Mouse (Mus musculus) hindbrain, embryonic 10.5 days (tissue): ENCODE measurements around the gene Tulp3. TPM values are rescaled to one million over a fixed set of nuclear protein-coding genes. Genes with fewer than 3 reads are reported as not detected.

Source experiments
- DNase-seq: peaks from one replicate; pipeline ENCODE4 v3.0.0-alpha.2; 2017; ENCODE audit warnings: low spot score
- H3K27ac ChIP-seq: fragments of 300-500 bp; sonication (generic); 2 replicates; pipeline ENCODE4 v1.5.1; 2016; ENCODE audit warnings: mild to moderate bottlenecking, moderate library complexity
- H3K27me3 ChIP-seq: fragments of 300-500 bp; sonication (generic); 2 replicates; pipeline ENCODE4 v1.6.1; 2016; ENCODE audit warnings: mild to moderate bottlenecking; ENCODE audit not compliant: poor library complexity, insufficient read depth, severe bottlenecking
- H3K36me3 ChIP-seq: fragments of 300-500 bp; sonication (generic); 2 replicates; pipeline ENCODE4 v1.6.1; 2016; ENCODE audit warnings: mild to moderate bottlenecking, moderate library complexity
- H3K4me1 ChIP-seq: fragments of 300-500 bp; sonication (generic); replicated peaks from 2 replicates; pipeline ENCODE4 v1.6.1; 2016; ENCODE audit warnings: mild to moderate bottlenecking
- H3K4me3 ChIP-seq: fragments of 300-500 bp; sonication (generic); 2 replicates; pipeline ENCODE4 v1.5.1; 2016; ENCODE audit warnings: mild to moderate bottlenecking, moderate library complexity
- H3K9me3 ChIP-seq: fragments of 300-500 bp; sonication (generic); 2 replicates; pipeline ENCODE4 v1.6.1; 2016; ENCODE audit warnings: mild to moderate bottlenecking, moderate library complexity
- WGBS: fragments of 180-500 bp; shearing (Covaris S2); methylation state at CpG from one replicate; pipeline ENCODE4 v1.1.7; 2016; 5-methylcytosine and 5-hydroxymethylcytosine counted together
- polyA plus RNA-seq: library from polyadenylated mRNA; unstranded; fragments of >200 nt; fragmentation: Nextera tagmentation; extraction: Ambion mirVana; gene quantifications from 2 replicates; pipeline ENCODE4 v1.2.1, GENCODE M21; 2016

Tulp3 gene
- polyA plus RNA-seq, 1 experiment from 2014 or later: 19.1 TPM

DNA sequence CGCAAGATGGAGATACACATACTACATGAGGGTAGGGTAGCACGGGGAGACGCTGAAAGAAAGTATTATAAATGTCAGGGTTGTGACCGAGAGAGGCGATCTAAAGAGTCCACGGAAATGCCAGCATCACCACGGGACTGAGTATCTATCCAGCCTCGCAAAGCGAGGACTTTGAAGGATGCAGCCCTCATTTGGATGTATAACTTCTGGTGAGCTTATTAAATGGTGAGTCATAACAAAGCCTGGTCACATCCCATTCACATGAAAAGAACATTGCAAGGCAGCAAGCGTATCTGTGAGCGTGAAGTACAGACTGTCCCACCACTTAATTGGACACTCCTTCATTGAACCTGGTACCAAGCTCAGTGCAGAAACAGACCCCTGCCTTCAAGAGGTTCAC, 54.2 kb downstream of the Tulp3 start:
- peaks cover 7% of the 10 kb centered on the region for H3K9me3 ChIP-seq
- peaks cover 67% of the 10 kb centered on the region for H3K27me3 ChIP-seq
- WGBS: 48% methylated on average over 11 of the region's 11 CpGs
- peaks cover 31% of the 10 kb centered on the region for H3K4me1 ChIP-seq
- no peak for DNase-seq
- peak overlapping the region; percentile 83 for H3K4me3 ChIP-seq
- no peak overlapping the region for H3K27ac ChIP-seq
- H3K36me3 ChIP-seq: no peaks in the 10 kb centered on the region

DNA sequence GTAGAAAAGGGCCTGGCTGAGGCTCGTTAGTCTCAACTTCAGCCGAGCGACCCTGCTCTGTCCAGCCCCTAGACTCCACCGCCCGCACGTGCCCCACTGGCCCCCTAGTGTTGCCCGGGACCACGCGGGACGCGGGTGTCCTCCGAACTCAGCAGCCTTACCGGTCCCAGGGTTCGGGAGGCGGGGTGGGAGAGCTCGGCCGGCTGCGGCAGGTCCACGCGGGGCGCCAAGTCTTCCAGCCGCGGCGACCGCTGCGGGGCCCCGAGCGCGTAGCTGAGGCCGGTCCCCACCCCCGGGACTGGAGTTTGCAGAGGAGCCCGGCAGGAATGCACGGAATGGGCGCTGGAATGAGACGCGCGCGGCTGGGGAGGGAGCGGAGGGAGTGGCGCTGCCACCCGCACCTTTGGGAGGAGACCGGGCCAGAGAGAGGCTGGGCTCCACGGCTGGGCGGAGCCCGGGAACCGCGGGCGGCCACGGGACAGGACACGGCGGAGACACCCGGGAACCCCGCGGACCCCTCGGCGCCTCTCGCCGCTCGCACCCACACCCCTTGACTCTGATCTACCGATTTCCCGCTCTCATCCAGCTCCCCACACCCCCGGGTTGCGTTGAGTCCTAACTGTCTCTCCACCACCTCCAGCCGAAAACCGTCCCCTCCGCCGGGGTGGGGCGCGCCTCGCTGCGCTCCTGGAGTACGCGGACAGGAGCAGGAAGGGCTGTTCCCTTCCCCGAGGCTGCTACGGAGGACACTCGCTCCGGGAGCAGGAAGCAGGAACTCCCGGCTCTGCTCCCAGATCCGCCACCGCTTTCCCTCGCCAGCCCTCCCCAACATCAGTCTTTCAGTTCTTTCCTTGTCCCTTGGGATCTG, 55.3 kb downstream of the Tulp3 start, which contains the start of gene Tead4:
Gene Tead4 (minus strand): TSS at position 690 of the 868 bp plus-strand sequence.
- peak within 1 kb of the TSS; percentile 81 for H3K27ac ChIP-seq
- peaks cover 38% of the 10 kb centered on the region for H3K4me1 ChIP-seq
- peak within 1 kb of the TSS; percentile 83 for H3K4me3 ChIP-seq
- no peaks in the 10 kb centered on the region for H3K36me3 ChIP-seq
- WGBS: under 1% methylated on average over 81 of the region's 81 CpGs
- peaks cover 7% of the 10 kb centered on the region for H3K9me3 ChIP-seq
- peaks cover 68% of the 10 kb centered on the region for H3K27me3 ChIP-seq
- DNase-seq: peak; percentile 65

DNA sequence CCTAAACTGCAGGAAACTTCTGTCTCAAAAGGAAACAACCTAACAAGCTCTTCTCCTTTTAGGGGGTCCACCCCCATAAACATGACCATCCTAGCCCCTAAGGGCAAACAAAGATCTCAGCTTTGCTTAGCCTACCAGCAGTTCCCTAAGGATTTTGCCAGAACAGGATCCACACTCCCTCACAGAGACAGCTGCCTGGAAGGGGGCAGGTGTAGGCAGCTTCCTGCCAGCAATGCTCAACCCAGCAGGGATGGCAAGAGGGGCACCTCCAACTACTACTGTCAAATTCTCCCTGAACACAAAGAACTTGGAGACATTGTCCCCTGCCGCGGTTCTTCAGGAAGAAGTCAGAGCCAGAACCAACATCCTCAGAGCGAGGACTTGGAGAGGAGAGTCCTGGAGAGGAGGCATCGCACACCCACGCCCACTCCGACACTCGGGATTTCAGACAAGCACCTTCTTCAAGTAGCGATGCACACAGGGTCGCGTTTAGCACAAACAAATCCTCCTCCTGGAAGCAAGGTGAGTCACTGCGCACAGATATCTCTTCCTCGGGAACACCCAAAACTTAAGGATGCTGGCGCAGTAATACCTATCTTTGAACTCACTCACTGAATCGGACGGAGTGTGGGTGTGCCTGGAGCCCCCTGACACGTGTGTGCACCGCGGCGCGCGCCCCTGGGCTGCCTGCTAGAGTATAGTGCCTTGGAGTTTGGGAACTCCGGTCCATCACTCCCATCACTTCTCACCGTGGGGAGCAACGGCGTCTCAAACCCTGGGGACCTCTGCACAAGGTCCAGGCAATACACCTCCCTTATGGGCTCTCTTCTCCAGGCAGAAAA, 56.1 kb downstream of the Tulp3 start:
- Histone ChIP-seq H3K4me3 (peak overlapping the region; percentile 83), H3K27me3 (peaks cover 65% of the 10 kb centered on the region), H3K27ac (peak overlapping the region; percentile 81), H3K36me3 (no peaks in the 10 kb centered on the region), H3K9me3 (peaks cover 7% of the 10 kb centered on the region), H3K4me1 (peaks cover 38% of the 10 kb centered on the region)
- no peak for DNase-seq
- 1% methylated on average over 25 of the region's 25 CpGs for WGBS

DNA sequence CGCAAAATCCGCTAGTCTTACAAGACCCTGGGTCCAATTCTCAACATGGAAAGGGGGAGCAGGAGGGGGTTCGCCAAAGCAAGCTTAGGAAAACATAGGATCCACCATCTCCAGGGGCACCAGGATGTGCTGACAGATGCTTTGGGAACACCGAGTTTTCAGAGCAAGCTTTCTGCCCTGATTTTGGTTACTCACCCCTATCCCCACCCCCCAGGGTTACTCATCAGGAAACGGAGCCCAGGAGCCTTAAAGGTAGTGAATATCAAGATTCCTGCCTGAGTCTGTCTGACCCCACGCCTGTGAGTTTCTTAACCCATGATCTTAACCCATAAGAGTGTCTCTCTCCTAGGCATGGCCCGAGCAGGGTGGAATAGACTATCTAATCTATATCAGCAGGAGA, 57.4 kb downstream of the Tulp3 start:
- 43% methylated on average over 7 of the region's 7 CpGs for WGBS
- DNase-seq: no peak
- peaks cover 65% of the 10 kb centered on the region for H3K27me3 ChIP-seq

GRCm38 (mm10) chr6:128296750-128297393, 58.8 kb downstream of the Tulp3 start:
- peak overlapping the region; percentile 24 for H3K27ac ChIP-seq
- peaks cover 58% of the 10 kb centered on the region for H3K27me3 ChIP-seq
- no peak for DNase-seq

More for the DNA sequence above, 57.4 kb downstream of the Tulp3 start:
- no peaks in the 10 kb centered on the region for H3K36me3 ChIP-seq
- H3K9me3 ChIP-seq: peaks cover 7% of the 10 kb centered on the region
- no peak overlapping the region for H3K27ac ChIP-seq
- H3K4me1 ChIP-seq: peaks cover 38% of the 10 kb centered on the region
- H3K4me3 ChIP-seq: no peak overlapping the region

DNA sequence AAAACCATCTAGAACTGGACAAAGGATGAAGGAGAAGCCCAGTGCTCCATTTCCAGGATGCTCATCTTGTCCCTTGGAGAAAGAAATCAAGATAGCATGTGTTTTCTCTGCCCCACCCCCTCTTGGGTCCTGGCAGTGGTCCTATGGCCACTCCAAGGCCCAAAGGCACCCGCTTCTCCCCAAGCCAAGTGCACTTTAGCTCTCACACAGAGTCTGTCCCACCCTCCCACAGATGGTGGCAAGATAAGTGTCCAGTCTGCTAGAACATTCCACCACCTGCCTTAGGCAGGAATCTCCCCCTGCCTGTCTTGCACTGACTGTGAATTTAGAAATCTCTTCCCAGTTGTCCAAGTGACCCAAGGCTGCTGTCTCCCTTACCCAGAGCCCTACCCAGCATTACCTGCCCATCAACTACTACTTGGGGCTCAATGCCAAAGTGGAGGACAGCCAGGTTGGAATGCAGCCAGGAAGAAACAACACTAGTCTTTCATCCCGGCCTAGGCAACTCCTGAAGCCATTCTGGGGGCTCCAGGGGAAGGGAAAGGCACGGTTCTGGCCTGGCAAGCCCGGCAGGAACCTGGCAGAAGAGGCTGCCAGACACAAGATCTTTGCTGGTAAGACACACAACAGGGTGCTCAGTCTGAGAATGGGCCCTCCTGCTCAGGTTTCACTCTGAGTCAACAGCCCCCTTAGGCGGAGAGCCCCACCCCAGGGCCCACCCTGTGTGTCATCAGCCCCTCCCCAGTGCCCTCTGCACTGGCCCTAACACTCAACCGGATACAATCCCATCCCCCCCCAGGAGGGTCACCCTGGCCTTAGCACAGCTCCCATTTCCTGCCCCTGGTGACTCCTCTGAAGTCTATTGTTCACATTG, 59.5 kb downstream of the Tulp3 start:
- WGBS: 42% methylated on average over 6 of the region's 6 CpGs
- H3K27ac ChIP-seq: peak overlapping the region; percentile 24
- no peaks in the 10 kb centered on the region for H3K36me3 ChIP-seq
- no peaks in the 10 kb centered on the region for H3K9me3 ChIP-seq
- peaks cover 50% of the 10 kb centered on the region for H3K27me3 ChIP-seq
- no peak overlapping the region for H3K4me3 ChIP-seq
- DNase-seq: no peak
- H3K4me1 ChIP-seq: peaks cover 38% of the 10 kb centered on the region

More at GRCm38 (mm10) chr6:128296750-128297393, 58.8 kb downstream of the Tulp3 start:
- Histone ChIP-seq H3K36me3 (no peaks in the 10 kb centered on the region), H3K9me3 (no peaks in the 10 kb centered on the region), H3K4me3 (no peak overlapping the region), H3K4me1 (peaks cover 38% of the 10 kb centered on the region)
- 38% methylated on average over 11 of the region's 11 CpGs for WGBS

DNA sequence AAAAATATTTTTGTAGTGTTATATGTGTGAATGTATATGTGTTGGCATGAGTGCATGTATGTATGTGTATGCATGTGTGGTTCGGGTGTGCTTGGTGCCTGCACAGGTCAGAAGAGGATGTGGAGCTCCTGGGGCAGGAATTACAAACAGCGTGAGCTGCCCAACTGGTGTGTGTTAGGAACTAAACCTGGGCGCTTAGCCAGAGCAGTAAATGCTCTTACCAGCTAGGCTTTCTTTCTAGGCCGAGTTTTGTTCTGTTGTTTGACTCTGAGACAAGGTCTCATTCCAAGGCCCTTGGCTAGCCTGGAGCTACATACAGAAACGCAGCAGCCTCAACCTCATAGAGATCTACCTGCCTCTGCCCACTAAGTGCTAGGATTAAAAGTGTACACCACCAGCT, 64.4 kb downstream of the Tulp3 start:
- WGBS: 93% methylated on average over 5 of the region's 5 CpGs
- no peak overlapping the region for H3K4me3 ChIP-seq
- no peaks in the 10 kb centered on the region for H3K9me3 ChIP-seq
- H3K27ac ChIP-seq: no peak overlapping the region
- no peak for DNase-seq
- peaks cover 14% of the 10 kb centered on the region for H3K27me3 ChIP-seq
- no peaks in the 10 kb centered on the region for H3K36me3 ChIP-seq
- H3K4me1 ChIP-seq: peaks cover 10% of the 10 kb centered on the region

DNA sequence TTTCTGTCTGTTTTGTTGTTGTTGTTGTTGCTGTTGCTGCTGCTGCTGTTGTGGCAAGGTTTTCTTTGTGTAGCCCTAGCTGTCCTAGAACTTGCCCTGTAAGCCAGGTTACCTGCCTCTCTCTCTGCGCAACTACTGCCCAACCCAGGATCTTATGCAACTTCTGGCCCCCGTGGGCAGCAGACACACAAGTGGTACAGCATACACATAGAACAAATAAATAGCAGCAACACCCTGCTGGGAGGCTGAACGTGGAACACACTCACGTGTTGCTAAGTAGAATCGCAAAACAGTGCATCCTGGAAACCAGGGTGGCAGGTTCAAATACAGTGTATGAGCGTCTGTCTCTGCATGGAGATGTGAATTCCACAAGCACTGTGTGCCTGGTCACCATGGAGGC, 67.0 kb downstream of the Tulp3 start:
- Histone ChIP-seq H3K36me3 (no peaks in the 10 kb centered on the region), H3K27me3 (0 out of 2 replicates have a peak, but pooled peaks cover 15% of the 10 kb centered on the region), H3K4me1 (peaks cover 23% of the 10 kb centered on the region), H3K27ac (no peak overlapping the region), H3K9me3 (no peaks in the 10 kb centered on the region), H3K4me3 (no peak overlapping the region)
- DNase-seq: no peak
- 80% methylated on average over 6 of the region's 6 CpGs for WGBS

GRCm38 (mm10) chr6:128285792-128286430, 69.7 kb downstream of the Tulp3 start:
- DNase-seq: peak; percentile 59
- Histone ChIP-seq H3K4me3 (peak overlapping the region; percentile 41), H3K9me3 (no peaks in the 10 kb centered on the region), H3K27me3 (0 out of 2 replicates have a peak, but pooled peaks cover 15% of the 10 kb centered on the region), H3K4me1 (peaks cover 41% of the 10 kb centered on the region), H3K27ac (peak overlapping the region; percentile 73), H3K36me3 (no peaks in the 10 kb centered on the region)
- WGBS: 11% methylated on average over 16 of the region's 16 CpGs

- no peak overlapping the region for H3K4me3 ChIP-seq
- H3K36me3 ChIP-seq: no peaks in the 10 kb centered on the region
- H3K9me3 ChIP-seq: no peaks in the 10 kb centered on the region
- 0 out of 2 replicates have a peak, but pooled peaks cover 12% of the 10 kb centered on the region for H3K27me3 ChIP-seq
- peaks cover 58% of the 10 kb centered on the region for H3K4me1 ChIP-seq
- 12% methylated on average over 3 of the region's 3 CpGs for WGBS
- H3K27ac ChIP-seq: 0 out of 2 replicates have a peak overlapping the region, but pooled peaks have one; percentile 10
- peak; percentile 55 for DNase-seq
These were observed 73.5 kb downstream of the Tulp3 start for GRCm38 (mm10) chr6:128282126-128282525.

DNA sequence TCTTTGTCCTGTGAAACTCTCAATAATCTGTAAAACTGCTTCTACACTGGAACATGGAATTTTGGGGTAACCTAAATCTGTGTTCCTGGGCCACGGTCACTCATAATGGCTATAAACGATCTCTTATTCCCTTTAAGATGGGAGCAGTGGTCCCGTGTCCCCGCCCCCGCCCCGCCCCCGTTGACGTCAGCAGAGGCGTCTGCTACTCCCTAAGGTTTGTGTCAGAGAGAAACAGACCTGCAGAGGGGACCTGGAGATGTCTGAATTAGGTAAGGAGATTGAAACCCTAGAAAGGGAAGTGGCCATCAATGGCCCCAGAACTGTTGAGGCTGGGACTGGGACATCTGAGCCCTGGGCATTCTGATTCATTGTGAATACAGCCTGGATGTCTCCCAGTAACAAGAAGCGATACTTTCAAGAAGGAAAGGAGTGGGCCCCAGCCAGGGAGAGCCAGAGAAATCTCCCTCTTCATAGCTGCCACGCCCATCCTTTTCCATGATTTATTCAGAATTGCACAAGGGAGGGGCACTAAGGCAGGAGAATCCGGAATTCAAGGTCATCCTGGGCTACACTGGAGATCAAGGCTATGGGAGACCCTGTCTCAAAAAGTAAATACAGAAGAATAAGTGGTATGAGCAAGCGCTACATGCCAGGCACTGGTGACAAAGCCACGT, 75.0 kb downstream of the Tulp3 start:
- Histone ChIP-seq H3K27ac (no peak overlapping the region), H3K9me3 (no peaks in the 10 kb centered on the region), H3K4me3 (no peak overlapping the region), H3K36me3 (no peaks in the 10 kb centered on the region), H3K4me1 (peaks cover 47% of the 10 kb centered on the region), H3K27me3 (0 out of 2 replicates have a peak, but pooled peaks cover 3% of the 10 kb centered on the region)
- DNase-seq: no peak
- WGBS: 59% methylated on average over 14 of the region's 14 CpGs
